Mouse (Mus musculus) monocyte, adult 5-6 weeks (primary cell): Measurements from ENCODE around the gene Rev3l. TPM values are rescaled to one million over a fixed set of nuclear protein-coding genes. Genes with fewer than 3 reads are reported as not detected.

Source experiments
- ATAC-seq: fragments of 153-309, 156-312 bp; replicated peaks from 2 replicates; pipeline ENCODE4 v1.8.0; 2017; ENCODE audit warnings: mild to moderate bottlenecking; ENCODE audit not compliant: low TSS enrichment, insufficient number of reproducible peaks, severe bottlenecking, poor library complexity, low FRiP score
- total RNA-seq: library from RNA; stranded (forward); fragments of 200-1000, 200-491, 200-594 nt; gene quantifications from 3 replicates; pipeline ENCODE4 v1.2.3, GENCODE M21; 2017

Gene Rev3l
- 15.5 to 32.1 TPM (median 16.0 TPM) in 3 replicates for total RNA-seq

GRCm38 (mm10) chr10:39731736-39732265, at the start of gene Rev3l:
Gene Rev3l (plus strand): TSS chr10:39732118.
- peak; percentile 62 for ATAC-seq

GRCm38 (mm10) chr10:39682556-39682955, 49.4 kb upstream of the Rev3l start:
- ATAC-seq: no peak

- ATAC-seq: no peak
These were observed 48.4 kb upstream of the Rev3l start for GRCm38 (mm10) chr10:39683481-39683880.

GRCm38 (mm10) chr10:39686811-39687210, 45.1 kb upstream of the Rev3l start:
- ATAC-seq: peak; percentile 53

GRCm38 (mm10) chr10:39687851-39688250, 44.1 kb upstream of the Rev3l start:
- no peak for ATAC-seq

- no peak for ATAC-seq
These were observed 40.4 kb upstream of the Rev3l start for GRCm38 (mm10) chr10:39691351-39692064.

GRCm38 (mm10) chr10:39692152-39692551, 39.8 kb upstream of the Rev3l start:
- ATAC-seq: no peak

- no peak for ATAC-seq
These were observed 24.0 kb upstream of the Rev3l start for GRCm38 (mm10) chr10:39707717-39708510.

GRCm38 (mm10) chr10:39716936-39717335, 15.0 kb upstream of the Rev3l start:
- ATAC-seq: no peak

- ATAC-seq: peak; percentile 76
These were observed 762 bp upstream of the Rev3l start for GRCm38 (mm10) chr10:39730976-39731735.

GRCm38 (mm10) chr10:39732266-39733100, 565 bp downstream of the Rev3l start:
- peak; percentile 32; the same call in 1 of the 2 replicates for ATAC-seq

GRCm38 (mm10) chr10:39733101-39733399, 1.1 kb downstream of the Rev3l start:
- no peak; the same call in 1 of the 2 replicates for ATAC-seq

- no peak for ATAC-seq
These were observed 1.6 kb downstream of the Rev3l start for GRCm38 (mm10) chr10:39733421-39733930.

GRCm38 (mm10) chr10:39736187-39736586, 4.3 kb downstream of the Rev3l start:
- no peak for ATAC-seq

GRCm38 (mm10) chr10:39742057-39742456, 10.1 kb downstream of the Rev3l start:
- no peak for ATAC-seq

- no peak for ATAC-seq
These were observed 32.8 kb downstream of the Rev3l start for GRCm38 (mm10) chr10:39764752-39765151.

GRCm38 (mm10) chr10:39766702-39767101, 34.8 kb downstream of the Rev3l start:
- no peak for ATAC-seq

- no peak for ATAC-seq
These were observed 40.3 kb downstream of the Rev3l start for GRCm38 (mm10) chr10:39772259-39772658.
